Mouse (Mus musculus) kidney, postnatal 10 days (tissue): ENCODE data around the gene Krt1.

Experiments
- DNase-seq: peaks from one replicate; pipeline ENCODE4 v3.0.0; 2021; ENCODE audit warnings: mixed read lengths

The Krt1 gene

DNA sequence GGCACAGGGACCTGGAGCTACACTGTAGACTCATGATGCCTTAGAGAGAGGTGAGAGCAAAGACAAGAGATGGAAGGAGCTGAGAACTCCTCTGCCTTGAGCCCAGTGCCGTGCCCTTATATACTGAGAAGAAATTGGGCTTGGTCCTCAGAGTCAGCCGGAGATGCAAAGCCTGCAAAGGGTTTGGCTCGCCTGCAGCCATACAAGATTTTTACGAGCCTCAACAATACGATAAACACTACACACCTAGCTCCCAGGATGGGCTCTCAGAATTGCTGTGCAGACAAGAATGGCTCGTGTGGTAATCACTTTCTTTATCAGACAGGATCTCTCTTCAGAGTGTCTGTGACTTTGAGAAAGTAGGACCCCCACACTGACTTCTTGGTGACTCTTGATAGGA is at the start of gene Krt1:
Gene Krt1, minus strand, starts transcription at position 101 of the 400 bp plus-strand sequence.
- DNase-seq = no peak

DNA sequence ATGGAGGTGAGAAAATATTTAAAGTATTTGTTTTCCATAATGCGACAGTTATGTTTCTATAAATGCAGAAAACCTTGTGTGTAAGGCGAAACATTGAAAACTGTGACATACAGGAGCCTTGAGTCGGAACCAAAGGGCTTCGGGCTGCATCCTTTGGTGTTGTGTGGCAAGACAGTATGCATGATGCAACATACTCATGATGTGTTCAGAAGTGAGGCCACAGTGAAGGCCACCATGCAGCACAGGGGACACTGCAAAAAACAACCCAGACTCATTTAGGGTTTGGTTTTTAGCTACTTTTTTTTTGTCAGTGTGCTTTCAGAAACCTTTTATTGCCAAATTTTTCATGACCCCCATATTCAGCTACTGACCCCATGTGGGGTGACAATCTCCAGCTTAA is 44.6 kb upstream of the Krt1 start:
- no peak for DNase-seq

DNA sequence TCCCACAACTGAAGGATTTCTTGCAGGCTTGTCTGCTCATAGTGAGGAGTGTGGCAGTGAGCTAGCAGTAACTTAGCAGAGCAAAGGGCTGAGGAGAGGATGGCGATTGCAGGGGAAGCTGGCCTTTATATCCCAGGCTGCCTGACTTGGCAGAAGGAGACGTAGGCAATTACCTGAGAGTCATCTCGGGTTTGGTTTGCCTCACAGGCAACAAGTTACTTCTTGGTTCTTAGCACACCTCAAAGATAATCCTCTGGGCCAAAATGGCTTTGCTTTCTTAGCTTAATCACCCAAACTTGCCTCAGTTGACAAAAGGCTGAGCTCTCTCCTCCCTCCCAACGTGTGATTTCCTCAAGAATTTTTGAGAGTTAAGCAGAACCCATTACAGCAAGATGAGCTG is 42.2 kb upstream of the Krt1 start, which contains the start of gene Krt76:
Gene Krt76, minus strand, starts transcription at position 101 of the 400 bp plus-strand sequence.
- DNase-seq = no peak

DNA sequence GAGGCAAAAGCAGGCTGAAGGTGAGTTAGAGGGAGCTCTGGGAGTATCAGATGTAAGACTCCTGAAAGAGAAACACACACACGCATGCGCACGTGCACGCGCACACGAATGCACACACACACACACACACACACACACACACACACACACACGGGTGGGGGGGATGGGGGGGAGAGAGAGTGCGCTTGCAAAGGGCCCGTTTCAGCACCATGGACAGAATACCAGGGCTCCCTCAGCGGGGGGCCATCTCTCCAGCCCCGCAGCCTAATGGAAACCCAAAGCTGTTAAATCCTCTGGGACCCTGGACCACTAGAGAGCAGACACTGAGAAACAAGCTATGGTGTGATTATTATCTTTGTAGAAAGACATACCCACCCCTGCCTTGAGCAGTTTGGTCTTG is 29.2 kb upstream of the Krt1 start:
- peak; percentile 52 for DNase-seq

DNA sequence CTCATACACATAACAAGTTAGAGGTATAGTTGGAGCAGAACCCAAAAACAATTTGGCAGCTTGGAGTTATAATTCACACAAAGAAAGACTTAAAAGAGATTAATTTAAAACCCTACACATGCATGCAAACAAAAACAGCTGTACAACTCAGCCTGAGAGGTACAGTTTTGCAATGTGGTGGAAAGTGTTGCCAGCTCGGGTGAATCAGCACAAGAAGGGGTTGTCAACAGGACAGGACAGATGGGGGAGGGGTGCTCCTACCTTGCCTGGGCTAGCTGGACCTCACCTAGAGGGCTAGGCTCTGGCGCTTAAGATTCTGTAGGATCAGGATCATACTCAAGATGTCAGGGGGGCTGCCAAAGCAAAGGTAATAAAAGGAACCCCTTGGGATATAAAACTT is 27.4 kb upstream of the Krt1 start:
- DNase-seq = no peak

DNA sequence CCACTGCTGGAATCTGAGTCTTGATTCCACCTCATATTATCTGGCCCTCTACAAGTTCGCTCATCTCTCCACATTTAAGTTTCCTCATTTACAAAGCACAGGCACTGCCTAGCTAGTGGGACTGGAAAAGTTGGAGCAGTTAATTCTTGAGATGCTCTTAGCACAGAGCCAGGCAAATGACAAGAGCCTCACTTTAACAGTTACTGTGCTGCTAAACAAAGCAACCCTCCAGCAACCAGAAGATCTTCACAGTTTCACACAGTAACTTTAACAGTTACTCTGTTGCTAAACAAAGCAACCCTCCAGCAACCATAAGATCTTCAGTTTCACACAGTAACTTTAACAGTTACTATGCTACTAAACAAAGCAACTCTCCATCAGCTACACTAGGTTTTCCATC is 23.8 kb upstream of the Krt1 start:
- no peak for DNase-seq

DNA sequence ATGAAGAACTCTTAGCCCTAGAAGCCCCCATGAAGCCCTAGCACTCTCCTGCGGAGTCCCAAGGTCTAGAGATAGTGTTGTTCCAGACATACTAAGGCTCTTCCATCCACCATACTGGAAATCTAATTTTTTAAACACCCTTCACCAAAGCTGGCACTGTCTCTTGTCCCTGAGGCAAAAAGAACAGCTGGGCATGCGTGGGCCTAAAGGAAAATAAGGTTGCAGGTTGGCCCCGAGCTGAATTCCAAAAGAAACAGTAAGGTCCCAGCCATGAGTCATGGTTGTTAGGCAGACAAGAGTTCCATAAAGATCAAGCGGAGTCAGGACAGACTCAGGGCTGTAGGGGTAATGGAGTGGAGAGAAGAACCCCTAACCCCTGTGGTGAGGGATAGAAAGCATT is 22.6 kb upstream of the Krt1 start:
- DNase-seq = no peak

DNA sequence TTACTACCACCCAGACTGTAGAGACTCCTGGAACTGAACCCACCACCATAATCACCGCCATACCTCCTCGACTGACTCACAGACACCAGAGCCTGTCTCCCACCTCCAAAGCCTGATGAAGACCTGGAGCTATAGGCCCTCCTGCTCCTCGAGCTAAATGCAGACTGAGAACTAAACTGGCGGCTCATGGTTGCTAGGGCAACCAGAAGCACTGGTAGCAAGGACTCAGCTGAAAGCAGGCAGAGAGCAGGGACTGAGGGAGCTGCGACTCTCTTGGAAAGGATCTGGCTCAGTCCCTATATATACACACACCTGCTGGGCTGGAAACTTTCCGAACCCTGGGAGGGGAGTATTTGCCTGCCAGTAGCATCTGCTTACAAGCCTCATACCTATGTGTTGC is 18.8 kb upstream of the Krt1 start, which contains the start of gene Krt77:
Gene Krt77, minus strand, starts transcription at position 275 of the 400 bp plus-strand sequence.
- no peak for DNase-seq

DNA sequence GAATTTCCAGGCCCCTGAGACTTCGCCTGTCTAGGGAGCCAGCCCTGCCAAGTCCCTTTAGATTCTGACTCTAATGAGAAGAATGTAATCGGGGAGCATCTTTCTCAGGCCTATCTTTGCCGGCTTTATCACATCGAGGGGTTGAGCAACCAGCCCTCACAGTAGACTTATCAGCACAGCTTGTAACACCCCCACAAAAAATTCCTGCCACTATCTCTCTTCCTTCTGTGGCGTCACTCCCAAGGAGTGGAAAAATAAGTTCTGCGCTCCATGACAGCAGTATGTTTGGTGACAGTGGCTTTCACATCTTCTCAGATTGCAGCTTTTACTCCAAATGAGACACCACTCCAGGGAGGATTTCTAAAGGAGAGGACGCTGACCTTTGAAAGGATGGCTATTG is 16.2 kb upstream of the Krt1 start:
- DNase-seq = no peak

DNA sequence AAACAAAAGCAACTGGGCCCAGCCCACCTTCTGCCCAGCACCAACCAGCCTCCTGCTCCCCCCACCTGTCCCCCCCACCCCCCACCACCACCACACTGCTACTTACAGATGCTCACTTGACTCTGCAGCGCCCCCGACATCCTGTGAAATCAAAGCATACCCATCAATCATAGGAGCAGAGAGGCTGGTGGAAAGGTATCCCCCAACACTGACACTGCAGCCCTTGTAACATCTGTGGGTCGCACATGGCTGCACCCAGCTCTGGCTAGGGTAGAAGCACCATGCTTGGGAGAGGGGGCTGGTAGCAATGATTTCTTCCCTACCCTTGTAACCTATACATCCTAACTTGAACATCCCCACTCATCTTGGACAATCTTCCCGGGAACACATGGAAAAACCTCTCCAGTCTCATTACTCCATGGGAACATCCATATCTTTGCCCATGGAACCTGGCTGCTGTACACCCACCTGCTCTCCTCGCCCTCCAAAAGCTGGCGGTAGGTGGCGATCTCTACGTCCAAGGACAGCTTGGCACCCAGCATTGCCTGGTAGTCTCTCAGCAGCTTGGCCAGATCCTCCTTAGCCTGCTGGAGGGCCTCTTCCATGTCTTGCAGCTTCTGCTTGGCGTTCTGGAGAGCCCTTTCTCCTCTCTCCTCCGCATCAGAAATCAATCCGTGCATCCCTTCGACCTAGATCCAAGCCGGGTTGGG is 10.0 kb upstream of the Krt1 start:
- peak; percentile 25 for DNase-seq

DNA sequence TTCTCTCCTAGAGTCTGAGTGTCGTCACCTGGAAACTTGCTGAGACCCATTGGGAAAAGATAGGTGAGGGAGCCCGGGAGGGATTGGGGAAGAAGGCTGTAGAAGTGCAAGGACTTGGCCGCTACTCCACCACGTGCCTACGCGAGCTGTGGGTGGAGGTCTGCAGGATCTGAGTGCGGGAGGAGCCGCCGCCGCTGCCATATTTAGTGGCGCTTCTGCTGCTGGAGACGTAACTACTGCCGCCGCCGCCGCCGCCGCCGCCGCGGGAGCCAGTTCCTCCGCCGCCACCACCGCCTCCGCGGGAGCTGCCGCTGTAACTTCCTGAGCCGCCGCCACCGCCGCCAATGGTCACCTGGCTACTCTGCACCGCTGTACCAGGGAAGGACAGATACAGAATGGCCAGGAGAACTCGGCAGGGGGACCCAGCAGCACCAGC is 9.2 kb upstream of the Krt1 start:
- DNase-seq = peak; percentile 67

DNA sequence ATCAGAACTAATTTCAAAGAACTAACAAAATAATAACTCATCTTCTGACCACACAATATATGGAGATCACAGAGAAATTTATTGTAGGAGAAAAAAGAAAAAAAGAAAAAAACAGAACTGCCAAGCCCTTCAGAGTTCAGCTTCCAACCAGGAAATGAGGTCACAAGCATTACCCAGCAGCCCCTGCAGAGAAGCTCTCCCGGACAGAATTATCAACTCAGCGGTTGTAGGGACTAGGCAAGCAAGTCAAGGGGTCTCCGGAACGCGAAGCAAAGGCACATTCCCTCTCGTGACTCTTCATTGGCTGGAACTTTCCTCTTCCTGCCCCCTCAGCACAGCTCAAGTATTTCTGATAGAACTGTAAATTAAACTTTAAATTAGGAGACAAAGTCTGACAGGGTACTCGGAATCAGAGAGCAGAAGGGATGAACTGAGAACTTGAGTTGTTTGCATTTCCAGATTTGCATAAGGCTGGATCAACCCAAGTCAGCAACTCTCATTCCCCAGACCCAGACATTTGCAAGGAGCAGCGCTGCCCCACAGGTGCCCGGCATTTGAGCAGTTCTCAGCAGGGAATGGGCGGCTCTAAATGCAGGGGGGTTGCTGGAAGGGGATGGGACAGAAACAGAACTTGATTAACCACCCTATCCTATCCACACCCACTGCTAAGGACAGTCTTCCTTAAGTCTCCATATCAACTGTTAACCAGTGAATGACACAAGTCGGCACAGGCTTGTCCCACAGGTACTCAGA is 8.3 kb upstream of the Krt1 start:
- DNase-seq = peak; percentile 12

DNA sequence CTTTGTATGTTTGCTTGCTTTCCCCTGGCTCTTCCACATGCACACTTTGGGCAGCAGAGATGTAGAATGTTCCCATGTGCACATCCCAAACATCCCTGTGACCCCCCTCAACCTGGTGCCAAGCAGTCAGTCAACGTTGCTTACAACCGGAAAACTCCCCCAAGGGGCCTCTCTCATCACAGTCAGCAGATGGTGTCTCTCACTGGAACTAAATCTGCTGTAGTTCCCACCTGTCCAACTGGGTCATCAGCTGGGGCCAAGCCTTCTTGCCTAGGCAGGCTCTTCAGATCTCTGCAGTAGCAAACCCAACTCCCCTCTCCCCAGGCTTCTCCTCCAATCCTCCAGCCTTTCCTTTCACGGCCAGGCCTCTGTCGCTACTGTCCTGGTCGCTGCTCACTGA is 6.1 kb upstream of the Krt1 start:
- DNase-seq = no peak

DNA sequence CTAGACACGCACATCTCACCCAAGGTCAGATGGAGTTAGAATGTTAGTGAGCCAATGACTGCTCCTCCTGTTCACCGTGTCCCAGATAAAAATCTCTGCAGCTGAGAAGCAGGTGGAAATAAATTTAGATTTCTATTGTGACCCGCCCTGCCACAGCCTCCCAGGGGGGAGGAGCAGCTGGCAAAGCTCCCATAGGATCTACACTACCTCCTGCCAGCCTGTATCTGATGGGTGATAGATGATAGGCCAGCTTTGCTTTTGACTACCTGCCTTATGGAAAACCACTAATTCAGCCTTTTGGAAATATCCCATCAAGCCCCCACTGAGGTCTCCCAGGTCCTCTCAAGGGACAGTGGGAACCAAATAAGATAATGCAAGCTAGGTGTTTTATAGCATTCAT is 5.1 kb upstream of the Krt1 start:
- DNase-seq = no peak

DNA sequence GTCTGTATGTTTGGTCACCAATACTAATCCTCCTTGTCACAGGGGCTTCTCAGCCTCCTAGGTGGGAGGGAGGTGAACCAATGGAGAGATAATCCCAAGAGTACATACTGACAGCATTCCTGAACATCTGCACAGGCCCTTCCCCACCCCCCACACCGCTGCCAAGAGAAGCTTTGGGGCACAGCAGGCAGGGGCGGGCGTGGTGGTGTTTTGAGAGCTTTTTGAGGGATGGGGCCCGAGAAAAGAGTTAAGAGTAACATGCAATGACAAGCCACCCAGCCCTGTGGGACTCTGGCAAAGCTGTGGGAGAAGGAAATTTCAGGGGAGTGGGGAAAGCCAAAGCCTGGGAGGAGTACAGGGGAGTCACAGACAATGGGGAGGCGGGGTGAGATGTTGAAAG is 3.7 kb upstream of the Krt1 start:
- DNase-seq = no peak

DNA sequence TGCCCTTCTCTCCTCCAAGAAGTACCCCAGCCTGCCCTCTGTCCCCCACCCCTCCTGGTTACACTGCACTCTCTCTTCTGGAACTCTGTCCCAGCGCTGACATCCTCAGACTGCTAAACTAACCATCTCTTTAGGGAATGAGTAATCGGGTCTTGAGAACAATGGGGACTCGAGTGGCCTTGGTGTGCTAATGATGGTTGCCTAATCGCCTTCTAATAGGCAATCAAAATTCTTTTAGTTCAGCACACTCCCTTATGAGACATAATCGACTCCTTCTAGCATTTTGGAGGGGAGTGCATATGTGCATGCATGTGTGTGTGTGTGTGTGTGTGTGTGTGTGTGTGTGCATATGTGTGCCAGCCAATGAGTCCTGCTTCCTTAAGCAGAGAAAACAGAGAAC is 2.0 kb upstream of the Krt1 start:
- no peak for DNase-seq

DNA sequence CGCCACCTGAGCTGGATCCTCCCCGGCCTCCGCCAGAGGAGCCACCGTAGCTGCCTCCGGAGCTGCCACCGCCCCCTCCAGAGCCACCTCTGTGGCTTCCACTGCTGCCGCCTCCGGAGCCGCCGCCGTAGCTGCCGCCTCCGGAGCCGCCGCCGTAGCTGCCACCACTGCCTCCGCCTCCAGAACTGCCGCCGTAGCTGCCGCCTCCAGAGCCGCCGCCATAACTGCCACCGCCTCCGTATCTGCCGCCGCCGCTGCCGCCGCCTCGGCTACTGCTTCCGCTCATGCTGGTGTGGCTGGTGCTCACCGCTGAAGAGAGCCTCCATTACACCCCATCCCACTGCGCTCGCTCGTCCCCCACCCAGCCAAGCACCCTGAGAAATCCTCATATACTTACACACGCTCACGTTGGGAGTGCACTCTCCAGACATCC is 4.6 kb downstream of the Krt1 start:
- DNase-seq = peak; percentile 60

DNA sequence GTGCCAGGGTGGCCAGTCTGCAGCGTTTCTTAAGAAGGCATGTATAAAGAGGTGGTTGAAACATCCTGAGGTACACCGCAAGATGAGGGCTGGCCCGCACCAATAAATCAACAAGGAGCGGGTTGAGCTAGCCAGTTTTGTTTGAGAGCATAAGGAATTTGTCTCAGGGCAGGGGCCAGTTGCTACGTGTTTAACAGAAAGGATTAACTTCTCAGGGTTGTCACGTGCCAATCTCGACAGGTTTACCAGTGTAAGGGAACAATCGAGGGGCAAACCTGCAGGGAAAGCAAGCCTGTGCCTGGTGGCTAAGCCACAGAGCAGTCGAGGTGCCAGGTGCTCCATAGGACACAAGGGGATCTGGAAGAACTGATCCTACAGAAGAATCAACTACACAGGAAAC is 7.4 kb downstream of the Krt1 start:
- no peak for DNase-seq

DNA sequence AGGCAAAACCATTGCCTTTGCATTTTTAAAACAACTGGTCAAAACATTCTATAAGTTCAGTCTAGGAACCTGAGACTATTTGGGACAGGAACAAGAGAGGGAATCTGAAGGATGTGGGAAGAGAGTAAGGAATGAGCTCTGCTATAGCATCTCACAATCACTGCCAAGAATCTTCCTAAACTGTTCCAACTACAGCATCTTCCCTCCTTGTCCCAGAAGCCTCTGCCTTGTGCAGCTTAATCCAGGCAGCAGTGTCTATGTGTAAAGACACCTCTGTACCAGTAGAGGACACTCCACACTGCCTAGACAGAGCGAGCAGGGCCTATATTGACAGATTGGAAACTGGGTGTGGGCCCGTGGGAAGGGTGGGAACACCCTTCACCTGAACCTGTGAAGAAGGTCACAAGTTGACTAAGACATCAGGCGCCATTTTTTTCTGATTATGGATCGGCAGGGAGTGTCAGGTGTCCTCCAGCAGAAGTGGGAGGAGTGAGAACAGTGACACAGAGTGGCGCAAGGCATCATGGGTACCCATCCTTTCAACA is 15.7 kb downstream of the Krt1 start:
- no peak for DNase-seq

DNA sequence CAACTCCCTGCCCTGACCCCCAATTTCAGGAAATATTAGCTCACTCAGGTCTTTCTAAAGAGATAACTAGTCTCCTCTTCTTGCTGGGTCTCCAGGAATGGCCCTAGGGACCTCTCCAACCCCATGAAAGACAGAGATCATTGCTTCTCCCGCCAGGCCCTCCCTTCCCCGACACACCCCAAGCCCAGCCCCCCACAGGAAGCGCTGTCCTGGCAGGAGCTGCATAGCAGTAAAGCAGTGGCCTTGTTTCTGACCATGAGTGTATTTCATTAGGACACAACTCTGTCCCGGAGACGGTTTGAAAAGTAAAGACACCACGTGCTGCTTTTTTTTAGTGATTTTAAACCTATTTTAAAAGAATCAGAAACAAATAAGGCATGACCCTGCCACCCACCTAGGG is 17.5 kb downstream of the Krt1 start:
- no peak for DNase-seq

DNA sequence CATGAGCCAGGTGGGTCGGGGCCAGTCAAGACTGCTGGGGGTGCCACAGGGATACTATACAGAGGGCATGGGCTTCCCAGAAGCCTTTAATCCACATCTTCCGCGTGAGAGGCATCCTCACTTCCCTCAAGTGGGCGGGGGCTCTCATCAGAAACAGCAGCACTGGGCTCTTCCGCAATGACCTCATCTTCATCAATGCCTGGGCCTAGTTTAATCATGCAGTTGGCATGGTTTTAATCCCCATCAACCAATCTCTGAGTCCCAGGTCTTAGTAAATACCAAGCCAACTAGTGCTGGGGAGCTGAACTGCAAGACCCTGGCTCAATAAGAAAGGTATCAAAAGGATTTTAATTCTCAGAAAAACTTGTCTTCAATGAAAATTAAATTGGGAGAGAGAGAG is 21.2 kb downstream of the Krt1 start:
- no peak for DNase-seq

DNA sequence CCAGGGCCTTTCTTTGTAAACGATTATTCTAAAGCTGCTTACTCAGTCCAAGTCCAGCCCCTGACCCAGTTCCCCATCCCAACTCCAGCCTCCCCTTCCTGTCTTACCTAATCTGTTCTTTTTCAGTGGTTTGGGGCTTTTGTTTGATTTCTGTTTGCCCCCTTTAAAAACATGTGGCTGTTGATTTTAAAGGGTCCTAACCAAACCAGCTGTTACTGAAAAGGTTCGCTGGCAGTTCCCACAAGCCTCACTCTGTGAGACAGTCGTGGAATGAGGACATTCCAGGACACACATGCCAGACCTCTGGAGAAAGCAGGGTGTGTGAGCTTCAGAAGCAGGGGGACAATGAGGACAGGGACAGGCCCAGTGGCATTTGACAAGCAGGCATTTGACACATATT is 28.8 kb downstream of the Krt1 start:
- DNase-seq = no peak

DNA sequence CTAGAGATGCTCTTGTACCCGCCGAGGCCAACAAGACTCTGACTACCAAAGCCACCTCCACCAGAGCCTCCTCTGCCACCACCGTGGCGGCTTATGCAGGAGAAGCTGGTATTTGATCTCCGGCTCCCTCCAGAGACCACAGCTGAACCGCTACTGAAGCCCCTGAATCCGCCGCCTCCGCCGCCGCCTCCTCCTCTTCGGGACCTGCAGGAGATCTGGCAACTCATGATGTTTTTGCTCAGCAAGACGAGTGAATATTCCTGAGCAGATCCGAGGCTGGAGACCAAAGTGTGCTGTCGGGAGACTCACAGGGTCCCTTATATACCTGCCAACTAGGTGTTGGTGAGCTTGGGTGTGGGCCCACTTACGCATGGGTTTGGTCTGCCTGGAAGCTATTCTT is 32.7 kb downstream of the Krt1 start, which contains the start of gene Krt2:
Gene Krt2, minus strand, starts transcription at position 295 of the 400 bp plus-strand sequence.
- DNase-seq = no peak
